In the genomic region with DNA sequence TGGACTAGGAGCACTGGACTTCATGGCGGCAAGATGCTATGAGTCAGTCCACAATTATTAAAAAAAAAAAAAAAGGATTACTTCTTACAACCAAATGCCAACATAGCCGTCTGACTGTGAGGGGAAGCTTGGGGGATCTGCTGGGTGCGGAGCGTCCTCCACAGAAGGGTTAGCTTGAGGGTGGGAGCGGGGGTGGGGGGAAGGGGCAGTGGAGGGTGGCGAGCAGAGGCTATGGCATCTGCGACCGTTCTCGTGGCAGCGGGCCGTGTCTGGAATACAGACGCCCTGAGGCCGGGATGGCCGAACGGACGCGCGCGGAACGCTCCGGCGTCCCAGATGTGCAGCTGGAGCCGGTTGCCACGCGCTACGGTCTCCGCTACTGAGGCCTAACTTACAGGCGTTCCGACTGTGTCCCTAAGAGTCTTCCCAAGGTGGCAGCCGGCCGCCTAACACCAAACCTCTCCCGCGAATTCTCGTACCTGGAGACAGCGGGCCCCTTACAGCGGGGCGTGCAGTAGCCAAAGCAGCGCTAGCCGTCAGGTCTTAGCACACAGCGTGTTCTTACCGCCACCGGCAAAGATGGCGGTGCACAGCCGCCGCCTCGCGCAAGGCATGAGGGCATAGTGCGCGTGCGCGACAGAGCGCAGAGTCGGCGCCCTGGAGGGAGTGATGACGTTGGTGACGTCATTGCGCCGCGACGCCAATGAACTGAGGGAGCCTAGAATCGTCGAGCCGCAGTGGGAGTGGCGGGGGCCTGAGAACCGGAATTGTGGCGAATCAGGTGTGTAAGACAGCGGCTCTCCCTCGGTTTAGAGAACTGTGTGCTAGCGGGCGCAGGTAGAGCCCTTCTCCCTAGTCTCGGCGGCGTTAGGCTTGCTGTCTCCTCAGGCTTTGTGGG, we compare ENCODE assay signal across 8 mouse cellular contexts. TPM values are rescaled to one million over a fixed set of nuclear protein-coding genes. Genes with fewer than 3 reads are reported as not detected.
A peak's percentile ranks its signal among the peaks of the same experiment; 100 is the strongest.
DNase-seq lines count a peak whose midpoint lies in the region; ATAC-seq lines count a peak whose summit lies in the region.

A gene (minus strand): TSS at position 677 of the 898 bp plus-strand sequence.
A gene (plus strand): TSS at position 757 of the 898 bp plus-strand sequence.

- H3K4me2 ChIP-seq in intestine, embryonic 14.5 days (ENCODE audit: low read length) = peak within 1 kb of the TSS; percentile 81

- peak within 1 kb of the TSS; percentile 80 for H3K9ac ChIP-seq in intestine, embryonic 14.5 days (ENCODE audit: low read length)

- no peaks in the 10 kb centered on the region for H3K27me3 ChIP-seq in intestine, embryonic 14.5 days (replicated peaks; ENCODE audit: control insufficient read depth, insufficient read depth, low read length)

- H3K4me1 ChIP-seq in intestine, embryonic 14.5 days (replicated peaks; ENCODE audit: control insufficient read depth, insufficient read depth, low read length) = 0 out of 2 replicates have a peak, but pooled peaks cover 5% of the 10 kb centered on the region

- H3K4me3 ChIP-seq in intestine, embryonic 14.5 days (ENCODE audit: low read depth, low read length) = peak within 1 kb of the TSS; percentile 87

- peak; percentile 99 for ATAC-seq in intestine, embryonic 14.5 days (replicated peaks; ENCODE audit: low FRiP score, low TSS enrichment, low read depth)

- peaks cover 30% of the 10 kb centered on the region for H3K36me3 ChIP-seq in intestine, embryonic 14.5 days (ENCODE audit: control insufficient read depth, insufficient read depth, low read length)

- H3K27ac ChIP-seq in intestine, embryonic 14.5 days (ENCODE audit: low read depth) = peak within 1 kb of the TSS; percentile 78

- DNase-seq in adrenal gland, adult 18-20 months (ENCODE audit: low spot score in 2 of 2) = peak; percentile 98 to 99
- DNase-seq in embryo, embryonic 11 days = peak; percentile 99
- peak; percentile 96 for DNase-seq in gastrocnemius, postnatal 25 days
- DNase-seq in intestine, embryonic 14.5 days (ENCODE audit: low spot score) = peak; percentile 99
- peak; percentile 98 to 99 for DNase-seq in left cerebral cortex, postnatal 14 days (ENCODE audit: low spot score in 2 of 2)
- peak; percentile 100 for DNase-seq in mesoderm, embryonic 11.5 days (ENCODE audit: low read depth, low spot score)
- DNase-seq in right cerebral cortex, postnatal 36 days (ENCODE audit: low spot score in 2 of 2) = peak; percentile 95 to 97
- DNase-seq in yolk sac, embryonic 10.5 days (ENCODE audit: low spot score) = peak; percentile 96

- H3K9me3 ChIP-seq in intestine, embryonic 14.5 days (ENCODE audit: control insufficient read depth, low read length) = no peaks in the 10 kb centered on the region

- under 1% methylated on average over 73 of the region's 73 CpGs for WGBS in intestine, embryonic 14.5 days

- intact Hi-C loops in left cerebral cortex, postnatal 14 days (cut with DNase I) = no loop called here

RNA-seq across cellular contexts. Expression of the first gene that starts in this region (rescaled TPM):
- total RNA-seq in adrenal gland, adult 18-20 months (2021) = 10 to 100 TPM; 68.9 to 84.2 TPM
- total RNA-seq in gastrocnemius, postnatal 25 days (2021) = 10 to 100 TPM; 43.7 to 45.5 TPM
- polyA plus RNA-seq in intestine, embryonic 14.5 days (2014; fragmentation: Nextera tagmentation; extraction: Ambion mirVana) = 108 and 117 TPM in 2 replicates
- 10 to 100 TPM; 74.3 to 76.1 TPM for total RNA-seq in left cerebral cortex, postnatal 14 days (2021)

RNA-seq across cellular contexts. Expression of the second gene that starts in this region (rescaled TPM):
- total RNA-seq in adrenal gland, adult 18-20 months (2021) = 10 to 100 TPM in 1 of 2 experiments, 1 to 10 TPM in 1; 8.3 to 10.6 TPM
- total RNA-seq in gastrocnemius, postnatal 25 days (2021) = 1 to 10 TPM; 3.8 to 4.6 TPM
- 29.8 and 34.8 TPM in 2 replicates for polyA plus RNA-seq in intestine, embryonic 14.5 days (2014; fragmentation: Nextera tagmentation; extraction: Ambion mirVana)
- 10 to 100 TPM; 10.5 to 10.6 TPM for total RNA-seq in left cerebral cortex, postnatal 14 days (2021)

Comparison
In these comparisons a context has a peak if more than half of its experiments do, and no peak if none do; other contexts are left out.
1. Peak in every context shown above with its lines: DNase-seq, ATAC-seq, H3K4me3 ChIP-seq and H3K27ac ChIP-seq.